Mouse (Mus musculus) cerebellum, adult 2 months (tissue): ENCODE data around the gene Cd1d1.
"Not testable (repeated sequence)": the region's sequence is repeated elsewhere in the genome, so short reads cannot be mapped to it uniquely, and the experiment has no call there.

Experiments
- CTCF ChIP-seq: fragments of 200-500 bp; IDR thresholded peaks from 2 replicates; pipeline ENCODE4 v1.5.1; 2011; ENCODE audit warnings: low read depth, mild to moderate bottlenecking, control low read depth, low read length, moderate library complexity, borderline replicate concordance; ENCODE audit not compliant: insufficient read depth
- POLR2A ChIP-seq: fragments of 200-500 bp; IDR thresholded peaks from 2 replicates; pipeline ENCODE4 v1.6.1; 2011; ENCODE audit warnings: low read length, control low read depth, borderline replicate concordance; ENCODE audit not compliant: insufficient read depth

- not testable (repeated sequence) for TF ChIP-seq POLR2A, CTCF
These were observed 12.3 kb downstream of the Cd1d1 start for GRCm38 (mm10) chr3:86986969-86987368.
